In genomic region chr4:134062561-134062960, GRCm38 (mm10) we compare ENCODE assay signal across 25 mouse cellular contexts. TPM values are rescaled to one million over a fixed set of nuclear protein-coding genes. Genes with fewer than 3 reads are reported as not detected.
DNase-seq lines count a peak whose midpoint lies in the region; ATAC-seq and TF ChIP-seq lines count a peak whose summit lies in the region.
"Had no signal": no experiment of that assay in that cellular context is flagged by ENCODE, and none has a peak within 500 bp of the region (broad histone marks: within the 10 kb centered on the region; RNA-seq: fewer than 3 reads in every experiment).

No protein-coding gene starts in this region.

- DNase-seq in G1E (ENCODE audit: low spot score) (peak; percentile 51), MN1 (ENCODE audit: low spot score) (no peak)
- no peak for DNase-seq in left cerebral cortex, postnatal 25 days (ENCODE audit: low spot score in 2 of 2)
- DNase-seq: adrenal gland, postnatal 14 days; cerebellum, adult 2 months; cerebellum, postnatal 36 days; gastrocnemius, postnatal 36 days; heart, postnatal 4 days; kidney, adult 2 months; kidney, postnatal 36 days; lung, postnatal 14 days; midbrain, embryonic 14.5 days; right cerebral cortex, postnatal 14 days had no signal

- H3K4me1 ChIP-seq in erythroblast, embryonic 14.5 days (ENCODE audit: control insufficient read depth), result peaks cover 28% of the 10 kb centered on the region
- peaks cover 50% of the 10 kb centered on the region for H3K4me1 ChIP-seq in G1E (ENCODE audit: insufficient read depth, low read depth, low read length)
- H3K4me1 ChIP-seq in intestine, embryonic 16.5 days (ENCODE audit: control insufficient read depth, insufficient read depth, low read length), result peaks cover 30% of the 10 kb centered on the region
- peaks cover 5% of the 10 kb centered on the region; the same call in 1 of the 2 replicates for H3K4me1 ChIP-seq in stomach, embryonic 16.5 days (ENCODE audit: control insufficient read depth, insufficient read depth, low read length)
- H3K4me1 ChIP-seq: neural tube, embryonic 15.5 days had no signal

- WGBS in intestine, embryonic 16.5 days, result 65% methylated on average over 8 of the region's 8 CpGs
- 61% methylated on average over 8 of the region's 8 CpGs for WGBS in stomach, embryonic 16.5 days

- no peak overlapping the region for H3K9ac ChIP-seq in intestine, embryonic 16.5 days (ENCODE audit: low read depth, low read length)
- no peak overlapping the region for H3K9ac ChIP-seq in stomach, embryonic 16.5 days (ENCODE audit: low read length)
- H3K9ac ChIP-seq: heart, embryonic 15.5 days; neural tube, embryonic 15.5 days had no signal

- ATAC-seq in erythroblast, adult 5-6 weeks (replicated peaks; ENCODE audit: low FRiP score, poor library complexity, severe bottlenecking), result no peak
- ATAC-seq in G1E (ENCODE audit: extremely low read depth, insufficient number of reproducible peaks, low FRiP score, poor library complexity, severe bottlenecking), result peak; percentile 37; the same call in 1 of the 2 replicates
- ATAC-seq in intestine, embryonic 16.5 days, result no peak
- no peak for ATAC-seq in stomach, embryonic 16.5 days (ENCODE audit: insufficient read depth, low FRiP score)
- ATAC-seq: forebrain, embryonic 16.5 days; hindbrain, embryonic 16.5 days; Patski had no signal

- H3K27ac ChIP-seq in intestine, embryonic 16.5 days (ENCODE audit: low read length), result peak overlapping the region; percentile 88
- peak overlapping the region; percentile 82 for H3K27ac ChIP-seq in stomach, embryonic 16.5 days (ENCODE audit: low read length)
- H3K27ac ChIP-seq: heart, embryonic 15.5 days; left cerebral cortex, adult 2 months; neural tube, embryonic 15.5 days had no signal

- H3K36me3 ChIP-seq in erythroblast, embryonic 14.5 days (ENCODE audit: control insufficient read depth), result no peaks in the 10 kb centered on the region
- H3K36me3 ChIP-seq in G1E (replicated peaks), result no peaks in the 10 kb centered on the region
- no peaks in the 10 kb centered on the region for H3K36me3 ChIP-seq in intestine, embryonic 16.5 days (ENCODE audit: control insufficient read depth, insufficient read depth, low read length)
- H3K36me3 ChIP-seq in stomach, embryonic 16.5 days (ENCODE audit: control insufficient read depth, insufficient read depth, low read length), result no peaks in the 10 kb centered on the region
- H3K36me3 ChIP-seq: heart, embryonic 15.5 days; neural tube, embryonic 15.5 days had no signal

- peak overlapping the region; percentile 2 for H3K4me3 ChIP-seq in erythroblast, embryonic 14.5 days (replicated peaks)
- peak overlapping the region; percentile 50; the same call in 1 of the 2 replicates for H3K4me3 ChIP-seq in G1E (ENCODE audit: low read depth, low read length)
- no peak overlapping the region for H3K4me3 ChIP-seq in intestine, embryonic 16.5 days (ENCODE audit: low read length)
- no peak overlapping the region for H3K4me3 ChIP-seq in stomach, embryonic 16.5 days (replicated peaks; ENCODE audit: low read length)
- H3K4me3 ChIP-seq: heart, embryonic 15.5 days; left cerebral cortex, adult 2 months; neural tube, embryonic 15.5 days had no signal

- H3K27me3 ChIP-seq in erythroblast, embryonic 14.5 days (ENCODE audit: control insufficient read depth), result peaks cover 19% of the 10 kb centered on the region
- H3K27me3 ChIP-seq in G1E (ENCODE audit: insufficient read depth, low read length), result peaks cover 47% of the 10 kb centered on the region
- no peaks in the 10 kb centered on the region for H3K27me3 ChIP-seq in intestine, embryonic 16.5 days (replicated peaks; ENCODE audit: control insufficient read depth, insufficient read depth, low read length)
- H3K27me3 ChIP-seq in stomach, embryonic 16.5 days (ENCODE audit: control insufficient read depth, insufficient read depth, low read length), result no peaks in the 10 kb centered on the region
- H3K27me3 ChIP-seq: Patski had no signal

- intact Hi-C loops in left cerebral cortex, postnatal 25 days (cut with DNase I), result no loop called here

- TF ChIP-seq CTCF in G1E (IDR thresholded peaks at IDR 0.05; ENCODE audit: low read depth, low read length), result no peak

- no peaks in the 10 kb centered on the region for H3K9me3 ChIP-seq in erythroblast, embryonic 14.5 days (ENCODE audit: control insufficient read depth, low read length)
- H3K9me3 ChIP-seq in G1E (replicated peaks), result no peaks in the 10 kb centered on the region
- no peaks in the 10 kb centered on the region for H3K9me3 ChIP-seq in intestine, embryonic 16.5 days (ENCODE audit: control insufficient read depth, low read length)
- H3K9me3 ChIP-seq in stomach, embryonic 16.5 days (replicated peaks; ENCODE audit: control insufficient read depth, low read length), result no peaks in the 10 kb centered on the region
- H3K9me3 ChIP-seq: heart, embryonic 15.5 days; neural tube, embryonic 15.5 days had no signal

- peak overlapping the region; percentile 16; the same call in 1 of the 2 replicates for H3K4me2 ChIP-seq in intestine, embryonic 16.5 days (ENCODE audit: low read depth, low read length)
- no peak overlapping the region for H3K4me2 ChIP-seq in stomach, embryonic 16.5 days (ENCODE audit: low read depth, low read length)
- H3K4me2 ChIP-seq: heart, embryonic 15.5 days; neural tube, embryonic 15.5 days had no signal

RNA-seq across cellular contexts. Expression of gene Crybg2, which starts 1.9 kb away (rescaled TPM):
- polyA plus RNA-seq in erythroblast, embryonic 14.5 days (2012), result 0.01 TPM in 1 of 2 replicates, not detected in the other
- total RNA-seq in erythroblast, adult 5-6 weeks (2015; ENCODE audit: low replicate concordance), result not detected in 2 replicates
- total RNA-seq in erythroblast, adult 5-6 weeks (2017; ENCODE audit: low replicate concordance), result not detected in 2 replicates
- total RNA-seq in G1E (2014; fragmentation: Nextera tagmentation), result 0.29 TPM in 1 of 2 replicates, not detected in the other
- 0.12 and 0.60 TPM in 2 replicates for total RNA-seq in G1E (2017)
- polyA plus RNA-seq in G1E (2012), result 0.46 and 0.83 TPM in 2 replicates
- polyA plus RNA-seq in intestine, embryonic 16.5 days (2015; fragmentation: Nextera tagmentation; extraction: Ambion mirVana), result 22.3 and 22.9 TPM in 2 replicates
- polyA plus RNA-seq in stomach, embryonic 16.5 days (2015; fragmentation: Nextera tagmentation; extraction: Ambion mirVana), result 19.3 and 26.8 TPM in 2 replicates
- 1 to 10 TPM; 1.8 to 2.7 TPM for total RNA-seq in left cerebral cortex, postnatal 25 days (2021)
- total RNA-seq: adrenal gland, postnatal 14 days; gastrocnemius, postnatal 36 days; heart, postnatal 4 days had no signal

RNA-seq across cellular contexts. Expression of gene Zfp683, which starts 8.9 kb away (rescaled TPM):
- polyA plus RNA-seq in erythroblast, embryonic 14.5 days (2012), result not detected in 2 replicates
- not detected in 2 replicates for total RNA-seq in erythroblast, adult 5-6 weeks (2015; ENCODE audit: low replicate concordance)
- total RNA-seq in erythroblast, adult 5-6 weeks (2017; ENCODE audit: low replicate concordance), result not detected in 2 replicates
- total RNA-seq in G1E (2014; fragmentation: Nextera tagmentation), result not detected in 2 replicates
- not detected in 2 replicates for total RNA-seq in G1E (2017)
- polyA plus RNA-seq in G1E (2012), result not detected in 2 replicates
- not detected in 2 replicates for polyA plus RNA-seq in intestine, embryonic 16.5 days (2015; fragmentation: Nextera tagmentation; extraction: Ambion mirVana)
- polyA plus RNA-seq in stomach, embryonic 16.5 days (2015; fragmentation: Nextera tagmentation; extraction: Ambion mirVana), result not detected in 2 replicates
- not detected for total RNA-seq in left cerebral cortex, postnatal 25 days (2021)
- total RNA-seq: adrenal gland, postnatal 14 days; gastrocnemius, postnatal 36 days; heart, adult 8-10 months; heart, postnatal 4 days; left cerebral cortex, adult 2 months had no signal
- polyA plus RNA-seq: cerebellum, adult 2 months; forebrain, embryonic 16.5 days; heart, embryonic 15.5 days; hindbrain, embryonic 16.5 days; limb, embryonic 11.5 days; midbrain, embryonic 14.5 days; neural tube, embryonic 15.5 days; Patski had no signal

RNA-seq across cellular contexts. Expression of gene Cd52, which starts 32.3 kb away (rescaled TPM):
- 0.24 and 0.41 TPM in 2 replicates for polyA plus RNA-seq in erythroblast, embryonic 14.5 days (2012)
- 324 and 347 TPM in 2 replicates for total RNA-seq in erythroblast, adult 5-6 weeks (2015; ENCODE audit: low replicate concordance)
- total RNA-seq in erythroblast, adult 5-6 weeks (2017; ENCODE audit: low replicate concordance), result 146 and 324 TPM in 2 replicates
- total RNA-seq in G1E (2014; fragmentation: Nextera tagmentation) (1.7 and 2.0 TPM in 2 replicates), G1E (2017) (17.5 and 21.1 TPM in 2 replicates)
- polyA plus RNA-seq in G1E (2012), result 1.0 and 1.3 TPM in 2 replicates
- polyA plus RNA-seq in intestine, embryonic 16.5 days (2015; fragmentation: Nextera tagmentation; extraction: Ambion mirVana), result 27.8 and 28.4 TPM in 2 replicates
- 25.8 and 44.2 TPM in 2 replicates for polyA plus RNA-seq in stomach, embryonic 16.5 days (2015; fragmentation: Nextera tagmentation; extraction: Ambion mirVana)
- 1 to 10 TPM; 1.6 to 3.4 TPM for total RNA-seq in left cerebral cortex, postnatal 25 days (2021)
- polyA plus RNA-seq: Patski had no signal

RNA-seq across cellular contexts. Expression of gene Ubxn11, which starts 39.8 kb away (rescaled TPM):
- polyA plus RNA-seq in erythroblast, embryonic 14.5 days (2012), result 0.08 and 0.21 TPM in 2 replicates
- total RNA-seq in erythroblast, adult 5-6 weeks (2015; ENCODE audit: low replicate concordance), result 0.84 TPM in 1 of 2 replicates, not detected in the other
- total RNA-seq in erythroblast, adult 5-6 weeks (2017; ENCODE audit: low replicate concordance), result 2.4 TPM in 1 of 2 replicates, not detected in the other
- total RNA-seq in G1E (2014; fragmentation: Nextera tagmentation) (6.0 and 13.8 TPM in 2 replicates), G1E (2017) (3.4 and 3.9 TPM in 2 replicates)
- polyA plus RNA-seq in G1E (2012), result 11.3 and 13.2 TPM in 2 replicates
- 4.3 and 5.6 TPM in 2 replicates for polyA plus RNA-seq in intestine, embryonic 16.5 days (2015; fragmentation: Nextera tagmentation; extraction: Ambion mirVana)
- polyA plus RNA-seq in stomach, embryonic 16.5 days (2015; fragmentation: Nextera tagmentation; extraction: Ambion mirVana), result 6.4 and 7.0 TPM in 2 replicates
- 10 to 100 TPM; 29.5 to 34.7 TPM for total RNA-seq in left cerebral cortex, postnatal 25 days (2021)

RNA-seq across cellular contexts. Expression of gene Lin28a, which starts 43.9 kb away (rescaled TPM):
- polyA plus RNA-seq in erythroblast, embryonic 14.5 days (2012), result not detected in 2 replicates
- 3.3 TPM in 1 of 2 replicates, not detected in the other for total RNA-seq in erythroblast, adult 5-6 weeks (2015; ENCODE audit: low replicate concordance)
- 6.4 and 8.9 TPM in 2 replicates for total RNA-seq in erythroblast, adult 5-6 weeks (2017; ENCODE audit: low replicate concordance)
- total RNA-seq in G1E (2014; fragmentation: Nextera tagmentation) (not detected in 2 replicates), G1E (2017) (0.06 and 0.11 TPM in 2 replicates)
- not detected in 2 replicates for polyA plus RNA-seq in G1E (2012)
- polyA plus RNA-seq in intestine, embryonic 16.5 days (2015; fragmentation: Nextera tagmentation; extraction: Ambion mirVana), result 0.10 TPM in 2 replicates
- polyA plus RNA-seq in stomach, embryonic 16.5 days (2015; fragmentation: Nextera tagmentation; extraction: Ambion mirVana), result 0.13 and 0.22 TPM in 2 replicates
- total RNA-seq in left cerebral cortex, postnatal 25 days (2021), result not detected
- total RNA-seq: adrenal gland, postnatal 14 days; heart, adult 8-10 months; left cerebral cortex, adult 2 months had no signal
- polyA plus RNA-seq: forebrain, embryonic 16.5 days; kidney, adult 2 months; Patski had no signal

Comparison
In these comparisons a context has a peak if more than half of its experiments do, and no peak if none do; other contexts are left out.
1. H3K4me3 ChIP-seq: peak in erythroblast, embryonic 14.5 days (single experiment) and G1E (single experiment); none in intestine, embryonic 16.5 days (single experiment) and stomach, embryonic 16.5 days (single experiment).
2. RNA of gene Crybg2, which starts 1.9 kb away (polyA plus RNA-seq): 22.3 to 22.9 TPM in intestine, embryonic 16.5 days and 19.3 to 26.8 TPM in stomach, embryonic 16.5 days; 0.46 to 0.83 TPM in G1E and 0.01 TPM in erythroblast, embryonic 14.5 days; every median in the first group is over 10 times any median in the second.
3. RNA of gene Cd52, which starts 32.3 kb away (polyA plus RNA-seq): 25.8 to 44.2 TPM in stomach, embryonic 16.5 days and 27.8 to 28.4 TPM in intestine, embryonic 16.5 days; 1.0 to 1.3 TPM in G1E and 0.24 to 0.41 TPM in erythroblast, embryonic 14.5 days; every median in the first group is over 10 times any median in the second.